Mouse (Mus musculus): ENCODE data around the gene Gm21992. TPM values are rescaled to one million over a fixed set of nuclear protein-coding genes. Genes with fewer than 3 reads are reported as not detected.

Gm21992 gene
- polyA plus RNA-seq, 1 experiment from 2014 or later: 8.5 TPM

DNA sequence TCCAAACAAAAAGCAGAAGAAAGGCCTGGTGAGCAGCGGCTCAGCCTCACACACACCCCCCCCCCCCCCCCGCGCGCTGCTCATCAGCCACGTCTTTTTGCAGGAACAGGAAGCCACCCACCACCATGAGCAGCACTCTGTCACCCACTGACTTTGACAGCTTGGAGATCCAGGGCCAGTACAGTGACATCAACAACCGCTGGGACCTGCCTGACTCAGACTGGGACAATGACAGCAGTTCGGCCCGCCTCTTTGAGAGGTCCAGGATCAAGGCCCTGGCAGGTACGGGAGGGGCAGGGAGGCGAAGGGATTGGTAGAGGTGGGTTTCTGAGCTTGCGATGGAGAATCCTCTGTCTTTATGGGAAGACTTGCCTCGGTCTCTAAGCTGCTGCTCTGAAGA, 92.7 kb downstream of the Gm21992 start:
- Histone ChIP-seq H3K4me2 (ENCODE audit: low read depth) (no peak overlapping the region), H3K9ac (ENCODE audit: low read length) (no peak overlapping the region), H3K9me3 (ENCODE audit: control insufficient read depth, low read length) (no peaks in the 10 kb centered on the region), H3K36me3 (ENCODE audit: control insufficient read depth, insufficient read depth, low read length) (no peaks in the 10 kb centered on the region), H3K4me3 (ENCODE audit: low read depth, low read length) (no peak overlapping the region), H3K27ac (ENCODE audit: low read depth, low read length) (no peak overlapping the region), H3K4me1 (ENCODE audit: control insufficient read depth, insufficient read depth, low read length) (peaks cover 4% of the 10 kb centered on the region; the same call in 1 of the 2 replicates), H3K27me3 (ENCODE audit: control insufficient read depth, insufficient read depth, low read length) (no peaks in the 10 kb centered on the region)
- 33% methylated on average over 10 of the region's 12 CpGs for WGBS
- ATAC-seq (ENCODE audit: insufficient read depth, low FRiP score, low TSS enrichment) (no peak), DNase-seq (ENCODE audit: low spot score) (no peak)

DNA sequence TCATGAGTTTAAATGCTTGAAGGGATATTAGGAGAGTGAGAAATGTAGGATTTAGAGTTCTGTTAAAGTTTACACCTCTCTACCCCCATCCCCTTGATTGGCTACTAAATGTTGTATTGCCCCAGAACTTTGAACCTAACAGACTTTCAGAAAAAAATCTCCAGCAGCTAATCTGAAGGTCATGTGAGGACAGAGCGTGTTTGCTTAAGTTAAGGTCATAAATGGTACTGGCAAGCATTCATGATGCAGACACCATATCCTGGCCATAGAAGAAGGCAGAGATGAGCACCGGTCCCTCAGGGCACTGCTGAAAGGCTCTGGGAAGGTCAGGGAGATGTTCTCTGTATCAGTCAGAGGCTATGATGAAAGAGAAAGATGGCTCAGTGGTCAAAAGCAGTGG, 94.1 kb downstream of the Gm21992 start:
- no peaks in the 10 kb centered on the region for H3K36me3 ChIP-seq (ENCODE audit: control insufficient read depth, insufficient read depth, low read length)
- no peak overlapping the region for H3K4me2 ChIP-seq (ENCODE audit: low read depth)
- ATAC-seq (ENCODE audit: insufficient read depth, low FRiP score, low TSS enrichment) (no peak), DNase-seq (ENCODE audit: low spot score) (no peak)
- 90% methylated on average over 2 of the region's 2 CpGs for WGBS
- H3K9me3 ChIP-seq (ENCODE audit: control insufficient read depth, low read length): no peaks in the 10 kb centered on the region
- H3K4me3 ChIP-seq (ENCODE audit: low read depth, low read length): no peak overlapping the region
- no peak overlapping the region for H3K27ac ChIP-seq (ENCODE audit: low read depth, low read length)
- H3K27me3 ChIP-seq (ENCODE audit: control insufficient read depth, insufficient read depth, low read length): peaks cover 6% of the 10 kb centered on the region; the same call in 1 of the 2 replicates
- no peak overlapping the region for H3K9ac ChIP-seq (ENCODE audit: low read length)
- H3K4me1 ChIP-seq (ENCODE audit: control insufficient read depth, insufficient read depth, low read length): peaks cover 10% of the 10 kb centered on the region; the same call in 1 of the 2 replicates

DNA sequence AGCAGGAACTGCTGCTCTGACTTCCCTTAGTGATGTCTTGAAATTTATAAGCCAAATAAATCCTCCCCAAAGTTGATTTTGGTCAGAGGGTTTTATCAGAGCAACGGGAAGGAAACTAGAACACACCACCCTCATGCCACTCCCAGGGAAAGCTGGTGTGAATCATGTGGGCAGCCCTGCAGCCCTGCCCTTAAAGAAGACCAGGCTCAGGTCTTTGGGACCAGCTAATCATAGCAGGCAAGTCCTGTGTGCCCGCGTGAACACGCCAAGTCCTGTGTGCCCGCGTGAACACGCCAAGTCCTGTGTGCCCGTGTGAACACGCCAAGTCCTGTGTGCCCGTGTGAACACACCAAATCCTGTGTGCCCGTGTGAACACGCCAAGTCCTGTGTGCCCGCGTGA, 94.7 kb downstream of the Gm21992 start:
- 96% methylated on average over 14 of the region's 14 CpGs for WGBS
- Histone ChIP-seq H3K27ac (ENCODE audit: low read depth, low read length) (no peak overlapping the region), H3K4me2 (ENCODE audit: low read depth) (no peak overlapping the region), H3K9me3 (ENCODE audit: control insufficient read depth, low read length) (no peaks in the 10 kb centered on the region), H3K4me1 (ENCODE audit: control insufficient read depth, insufficient read depth, low read length) (peaks cover 10% of the 10 kb centered on the region; the same call in 1 of the 2 replicates), H3K36me3 (ENCODE audit: control insufficient read depth, insufficient read depth, low read length) (no peaks in the 10 kb centered on the region), H3K27me3 (ENCODE audit: control insufficient read depth, insufficient read depth, low read length) (peaks cover 7% of the 10 kb centered on the region; the same call in 1 of the 2 replicates), H3K4me3 (ENCODE audit: low read depth, low read length) (no peak overlapping the region), H3K9ac (ENCODE audit: low read length) (no peak overlapping the region)
- ATAC-seq (ENCODE audit: insufficient read depth, low FRiP score, low TSS enrichment): no peak
- no peak for DNase-seq (ENCODE audit: low spot score)

DNA sequence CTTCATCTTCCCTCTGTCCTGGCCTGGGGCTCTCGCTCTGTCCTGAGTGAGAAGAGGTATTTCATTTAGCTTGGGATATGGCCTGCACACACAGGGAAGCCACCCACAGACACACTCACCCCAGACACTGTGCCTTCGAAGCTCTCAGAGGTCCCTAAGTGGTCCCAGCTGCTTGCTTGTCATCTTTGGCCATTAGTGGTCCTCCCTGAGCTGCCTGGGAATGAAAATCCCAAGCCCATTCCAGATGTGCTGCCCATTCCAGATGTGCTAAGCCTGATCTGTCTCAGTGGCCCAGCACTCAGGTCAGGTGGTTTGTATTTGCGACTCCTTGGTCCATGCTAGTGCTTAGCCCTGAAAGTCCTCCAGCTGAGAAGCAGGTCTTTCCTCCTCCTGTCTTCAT, 97.5 kb downstream of the Gm21992 start:
- ATAC-seq (ENCODE audit: insufficient read depth, low FRiP score, low TSS enrichment): no peak
- H3K36me3 ChIP-seq (ENCODE audit: control insufficient read depth, insufficient read depth, low read length): no peaks in the 10 kb centered on the region
- no peak overlapping the region; the same call in 1 of the 2 replicates for H3K9ac ChIP-seq (ENCODE audit: low read length)
- H3K27me3 ChIP-seq (ENCODE audit: control insufficient read depth, insufficient read depth, low read length): peaks cover 7% of the 10 kb centered on the region; the same call in 1 of the 2 replicates
- peak overlapping the region; percentile 97 for H3K4me2 ChIP-seq (ENCODE audit: low read depth)
- H3K4me3 ChIP-seq (ENCODE audit: low read depth, low read length): peak overlapping the region; percentile 72
- 53% methylated on average over 3 of the region's 3 CpGs for WGBS
- H3K27ac ChIP-seq (ENCODE audit: low read depth, low read length): no peak overlapping the region
- H3K9me3 ChIP-seq (ENCODE audit: control insufficient read depth, low read length): no peaks in the 10 kb centered on the region
- DNase-seq (ENCODE audit: low spot score): no peak
- peaks cover 10% of the 10 kb centered on the region; the same call in 1 of the 2 replicates for H3K4me1 ChIP-seq (ENCODE audit: control insufficient read depth, insufficient read depth, low read length)

DNA sequence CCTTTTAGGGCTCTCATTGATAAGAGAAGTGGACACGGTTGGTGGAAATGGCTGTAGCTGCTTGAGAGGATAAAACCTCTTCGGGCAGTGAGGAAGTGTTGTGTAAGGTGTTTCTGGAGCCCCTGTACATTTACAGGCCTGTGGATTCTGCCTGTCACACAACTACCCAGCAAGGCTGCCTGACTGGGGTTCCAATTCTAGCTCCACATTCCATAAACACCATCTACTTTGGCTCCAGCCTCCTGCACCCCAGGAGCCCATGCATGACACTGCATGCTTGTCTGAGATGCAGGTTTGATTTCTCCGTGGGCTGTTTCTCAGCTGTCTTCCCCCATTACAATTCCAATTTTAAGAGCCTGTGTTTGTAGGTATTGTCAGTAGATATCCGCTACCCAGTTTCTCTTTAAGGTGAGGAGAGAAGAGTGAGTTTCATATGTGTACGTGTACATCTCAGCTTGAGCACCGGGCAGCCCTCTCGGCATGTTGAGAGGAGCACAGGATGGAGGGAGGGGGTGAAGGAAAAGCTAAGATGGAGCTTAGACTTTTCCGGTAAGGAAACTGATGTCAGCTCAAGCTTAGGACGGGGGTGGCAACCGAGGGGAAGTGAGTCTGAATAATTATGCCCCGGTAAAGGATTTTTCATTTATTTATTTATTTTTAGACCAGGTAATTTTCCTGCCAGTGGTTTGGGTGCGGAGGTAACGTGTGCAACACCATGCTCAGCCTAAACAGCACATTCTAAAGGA, 98.5 kb downstream of the Gm21992 start:
- 36% methylated on average over 13 of the region's 13 CpGs for WGBS
- ATAC-seq (ENCODE audit: insufficient read depth, low FRiP score, low TSS enrichment) (no peak), DNase-seq (ENCODE audit: low spot score) (no peak)
- Histone ChIP-seq H3K36me3 (ENCODE audit: control insufficient read depth, insufficient read depth, low read length) (no peaks in the 10 kb centered on the region), H3K4me3 (ENCODE audit: low read depth, low read length) (peak overlapping the region; percentile 72), H3K4me2 (ENCODE audit: low read depth) (peak overlapping the region; percentile 97), H3K9me3 (ENCODE audit: control insufficient read depth, low read length) (no peaks in the 10 kb centered on the region), H3K27ac (ENCODE audit: low read depth, low read length) (peak overlapping the region; percentile 92), H3K27me3 (ENCODE audit: control insufficient read depth, insufficient read depth, low read length) (peaks cover 7% of the 10 kb centered on the region; the same call in 1 of the 2 replicates), H3K9ac (ENCODE audit: low read length) (peak overlapping the region; percentile 96), H3K4me1 (ENCODE audit: control insufficient read depth, insufficient read depth, low read length) (peaks cover 10% of the 10 kb centered on the region; the same call in 1 of the 2 replicates)

DNA sequence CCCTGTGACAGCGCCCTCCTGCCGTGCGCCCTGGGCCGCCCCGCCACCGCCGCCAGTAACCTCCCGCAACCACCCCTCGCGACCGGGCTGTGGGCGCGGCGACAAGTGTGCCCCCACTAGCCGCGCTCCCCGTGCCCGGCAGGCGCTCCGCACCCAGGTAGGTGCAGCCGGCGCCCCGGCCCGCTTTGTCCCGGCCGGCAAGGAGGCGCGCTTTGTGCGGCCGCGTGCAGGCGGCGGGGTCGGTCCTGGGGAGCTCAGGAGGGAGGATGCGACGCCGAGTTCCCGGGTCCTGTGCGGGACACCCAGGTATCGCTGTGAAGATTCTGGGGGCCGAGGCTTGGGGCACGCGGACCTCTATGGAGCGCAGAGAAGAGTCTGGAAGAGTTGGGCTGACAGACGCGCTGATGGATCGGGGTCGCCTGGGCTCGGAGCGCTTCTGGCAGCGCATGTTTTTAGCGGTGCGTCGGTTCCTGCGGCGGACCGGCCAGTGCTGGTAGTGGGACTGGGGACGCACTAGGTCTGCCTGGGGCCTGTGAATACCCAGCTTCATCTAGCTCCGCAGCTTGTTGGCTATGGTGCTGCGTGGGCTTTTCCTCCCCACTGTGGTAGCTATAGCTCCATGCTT, 99.1 kb downstream of the Gm21992 start:
- Histone ChIP-seq H3K9ac (ENCODE audit: low read length) (peak overlapping the region; percentile 96), H3K9me3 (ENCODE audit: control insufficient read depth, low read length) (no peaks in the 10 kb centered on the region), H3K36me3 (ENCODE audit: control insufficient read depth, insufficient read depth, low read length) (no peaks in the 10 kb centered on the region), H3K4me1 (ENCODE audit: control insufficient read depth, insufficient read depth, low read length) (peaks cover 10% of the 10 kb centered on the region; the same call in 1 of the 2 replicates), H3K27ac (ENCODE audit: low read depth, low read length) (peak overlapping the region; percentile 92), H3K27me3 (ENCODE audit: control insufficient read depth, insufficient read depth, low read length) (peaks cover 7% of the 10 kb centered on the region; the same call in 1 of the 2 replicates), H3K4me2 (ENCODE audit: low read depth) (peak overlapping the region; percentile 97), H3K4me3 (ENCODE audit: low read depth, low read length) (peak overlapping the region; percentile 72)
- DNase-seq (ENCODE audit: low spot score) (peak; percentile 66), ATAC-seq (ENCODE audit: insufficient read depth, low FRiP score, low TSS enrichment) (peak; percentile 28; the same call in 1 of the 2 replicates)
- under 1% methylated on average over 54 of the region's 60 CpGs for WGBS

DNA sequence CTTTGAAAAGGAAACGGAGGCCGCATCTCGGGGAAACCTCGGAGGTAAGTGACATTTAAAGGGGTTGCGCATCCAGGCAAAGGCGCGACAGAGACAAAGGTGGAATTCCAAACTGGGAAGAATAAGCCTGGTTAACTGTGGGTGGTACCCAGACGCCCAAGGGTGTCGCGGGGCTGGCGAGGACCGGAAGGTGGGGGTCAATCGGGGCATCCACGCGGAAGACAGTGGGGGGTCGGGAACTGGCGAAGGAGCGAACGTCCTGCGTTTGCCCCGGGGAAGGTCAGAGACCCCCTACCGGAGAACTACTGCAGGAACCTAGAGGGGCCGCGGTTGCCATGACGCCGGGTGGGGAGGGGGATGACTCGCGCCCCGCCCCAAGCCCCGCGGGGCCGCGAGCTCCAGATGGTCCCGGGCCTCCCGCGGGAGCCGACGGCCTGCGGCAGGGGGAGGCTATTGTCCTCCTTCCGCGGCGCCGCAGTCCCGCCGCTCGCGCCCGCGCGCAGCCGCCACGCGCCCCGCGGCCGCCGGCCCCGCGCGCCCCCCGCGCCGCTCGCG, 99.7 kb downstream of the Gm21992 start:
- ATAC-seq (ENCODE audit: insufficient read depth, low FRiP score, low TSS enrichment) (peak; percentile 79), DNase-seq (ENCODE audit: low spot score) (peak; percentile 87)
- no peaks in the 10 kb centered on the region for H3K36me3 ChIP-seq (ENCODE audit: control insufficient read depth, insufficient read depth, low read length)
- H3K9me3 ChIP-seq (ENCODE audit: control insufficient read depth, low read length): no peaks in the 10 kb centered on the region
- H3K4me1 ChIP-seq (ENCODE audit: control insufficient read depth, insufficient read depth, low read length): peaks cover 10% of the 10 kb centered on the region; the same call in 1 of the 2 replicates
- H3K27ac ChIP-seq (ENCODE audit: low read depth, low read length): peak overlapping the region; percentile 92
- peak overlapping the region; percentile 72 for H3K4me3 ChIP-seq (ENCODE audit: low read depth, low read length)
- peak overlapping the region; percentile 96 for H3K9ac ChIP-seq (ENCODE audit: low read length)
- 1% methylated on average over 47 of the region's 65 CpGs for WGBS
- H3K27me3 ChIP-seq (ENCODE audit: control insufficient read depth, insufficient read depth, low read length): peaks cover 7% of the 10 kb centered on the region; the same call in 1 of the 2 replicates
- H3K4me2 ChIP-seq (ENCODE audit: low read depth): peak overlapping the region; percentile 97

DNA sequence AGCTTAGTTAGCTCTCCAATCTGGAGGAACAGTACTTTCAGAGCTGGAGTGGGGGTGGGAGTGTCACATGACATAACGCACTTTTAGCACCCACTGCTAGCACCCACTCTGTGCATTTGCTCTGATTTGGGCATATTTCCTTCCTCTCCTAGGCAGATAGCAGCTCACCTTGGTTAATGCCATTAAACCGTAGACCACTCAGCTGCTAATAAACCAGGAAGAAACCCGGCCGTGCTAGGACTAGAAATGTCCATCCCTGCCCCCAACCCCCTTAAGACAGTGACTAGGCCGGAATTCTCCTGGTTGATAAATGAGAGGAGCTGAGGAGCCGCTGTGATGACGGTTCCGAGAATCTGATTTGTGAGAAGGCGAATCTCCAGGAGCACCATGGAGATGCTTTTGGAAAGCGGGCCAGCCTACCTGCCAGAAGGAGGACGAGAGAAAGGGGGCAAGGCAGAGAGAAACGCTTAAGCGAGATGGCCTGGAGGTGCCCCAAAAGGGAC, 100.3 kb downstream of the Gm21992 start, which contains the start of gene Sptbn2:
Gene Sptbn2 (plus strand): TSS at position 70 of the 503 bp plus-strand sequence.
- Histone ChIP-seq H3K27ac (ENCODE audit: low read depth, low read length) (peak within 1 kb of the TSS; percentile 92), H3K9ac (ENCODE audit: low read length) (peak within 1 kb of the TSS; percentile 96), H3K9me3 (ENCODE audit: control insufficient read depth, low read length) (no peaks in the 10 kb centered on the region), H3K4me1 (ENCODE audit: control insufficient read depth, insufficient read depth, low read length) (peaks cover 10% of the 10 kb centered on the region; the same call in 1 of the 2 replicates), H3K27me3 (ENCODE audit: control insufficient read depth, insufficient read depth, low read length) (peaks cover 7% of the 10 kb centered on the region; the same call in 1 of the 2 replicates), H3K4me2 (ENCODE audit: low read depth) (peak within 1 kb of the TSS; percentile 97), H3K4me3 (ENCODE audit: low read depth, low read length) (peak within 1 kb of the TSS; percentile 72), H3K36me3 (ENCODE audit: control insufficient read depth, insufficient read depth, low read length) (no peaks in the 10 kb centered on the region)
- 6% methylated on average over 13 of the region's 13 CpGs for WGBS
- peak; percentile 61 for DNase-seq (ENCODE audit: low spot score)
- ATAC-seq (ENCODE audit: insufficient read depth, low FRiP score, low TSS enrichment): peak; percentile 32; the same call in 1 of the 2 replicates

All from neural tube, embryonic 11.5 days (tissue).